Mouse (Mus musculus) CH12.LX (cell line): ENCODE data around the gene Cntnap1. TPM values are rescaled to one million over a fixed set of nuclear protein-coding genes. Genes with fewer than 3 reads are reported as not detected.
A peak's percentile ranks its signal among the peaks of the same experiment; 100 is the strongest.

ENCODE experiments used
- DNase-seq: peaks from one replicate; pipeline ENCODE4 v3.0.0-alpha.2; 2013; ENCODE audit errors: extremely low read depth
- H3K27ac ChIP-seq: 2 replicates; pipeline ENCODE4 v1.5.1; 2012; ENCODE audit warnings: low read depth, mild to moderate bottlenecking, control low read depth, moderate library complexity; ENCODE audit not compliant: insufficient read depth
- H3K27me3 ChIP-seq: replicated peaks from 2 replicates; pipeline ENCODE3; 2012; ENCODE audit warnings: inconsistent platforms
- H3K36me3 ChIP-seq, 2 experiments: replicated peaks in 1 of 2; 2 replicates each; pipeline versions ENCODE3 to v1.6.1; 2012; ENCODE audit warnings: inconsistent platforms in 1 of 2, low read length in 1 of 2, mild to moderate bottlenecking in 1 of 2, mixed read lengths in 1 of 2, moderate library complexity in 1 of 2; ENCODE audit not compliant: control insufficient read depth in 1 of 2, insufficient read depth in 1 of 2
- H3K4me1 ChIP-seq, 2 experiments: 2 replicates each; pipeline ENCODE4 v1.6.1; 2012; ENCODE audit warnings: inconsistent platforms in 1 of 2, moderate library complexity in 1 of 2; ENCODE audit not compliant: insufficient read depth in 2 of 2, control insufficient read depth in 1 of 2
- H3K4me2 ChIP-seq: 2 replicates; pipeline ENCODE4 v1.6.1; 2012; ENCODE audit warnings: low read depth, mild to moderate bottlenecking, control low read depth; ENCODE audit not compliant: poor library complexity, insufficient read depth, severe bottlenecking
- H3K4me3 ChIP-seq, 3 experiments: fragments of 150-350 bp in 1 of 3; sonication (generic) in 1 of 3; replicated peaks in 1 of 3; 2 replicates each; pipeline versions ENCODE3 to v1.5.1; 2011 to 2012; ENCODE audit warnings: low read depth in 2 of 3, low read length in 2 of 3, mild to moderate bottlenecking in 2 of 3, moderate library complexity in 2 of 3, control low read depth in 1 of 3, improper control_type of control experiment in 1 of 3, inconsistent platforms in 1 of 3, mixed read lengths in 1 of 3; ENCODE audit not compliant: poor library complexity in 1 of 3
- H3K79me2 ChIP-seq: replicated peaks from 2 replicates; pipeline ENCODE4 v1.6.1; 2012; ENCODE audit warnings: mild to moderate bottlenecking, moderate library complexity; ENCODE audit not compliant: control insufficient read depth, poor library complexity, insufficient read depth, severe bottlenecking; ENCODE audit errors: extremely low read depth
- H3K9ac ChIP-seq: 2 replicates; pipeline ENCODE4 v1.6.1; 2012; ENCODE audit warnings: low read depth, mild to moderate bottlenecking, control low read depth, moderate library complexity; ENCODE audit not compliant: insufficient read depth
- H3K9me3 ChIP-seq: replicated peaks from 2 replicates; pipeline ENCODE3; 2012; ENCODE audit warnings: low read length, inconsistent platforms, mixed read lengths
- BHLHE40 ChIP-seq: IDR thresholded peaks from 2 replicates; pipeline ENCODE4 v1.6.1; 2011; ENCODE audit warnings: mild to moderate bottlenecking, low read depth, low read length, improper control_type of control experiment
- CHD1 ChIP-seq: IDR thresholded peaks from 2 replicates; pipeline ENCODE4 v1.6.1; 2012; ENCODE audit warnings: low read depth, low read length, improper control_type of control experiment, inconsistent platforms
- CTCF ChIP-seq, 2 experiments: IDR thresholded peaks in 1 of 2; conservative IDR thresholded peaks in 1 of 2; 2 replicates each; pipeline ENCODE4 v1.5.1; 2011 to 2012; ENCODE audit warnings: low read depth in 2 of 2, low read length in 2 of 2, improper control_type of control experiment in 1 of 2, inconsistent platforms in 1 of 2, mild to moderate bottlenecking in 1 of 2, moderate library complexity in 1 of 2
- ELF1 ChIP-seq: IDR thresholded peaks from 2 replicates; pipeline ENCODE4 v1.6.1; 2014; ENCODE audit warnings: low read depth, mild to moderate bottlenecking, inconsistent platforms, low read length, improper control_type of control experiment
- EP300 ChIP-seq: IDR thresholded peaks from 2 replicates; pipeline ENCODE4 v1.6.1; 2011; ENCODE audit warnings: low read length, improper control_type of control experiment
- IRF4 ChIP-seq: IDR thresholded peaks from 2 replicates; pipeline ENCODE4 v1.6.1; 2014; ENCODE audit warnings: low read depth, mild to moderate bottlenecking, inconsistent platforms, low read length, improper control_type of control experiment
- JUN ChIP-seq: IDR thresholded peaks from 2 replicates; pipeline ENCODE4 v1.6.1; 2011; ENCODE audit warnings: low read depth, mild to moderate bottlenecking, low read length, improper control_type of control experiment, moderate library complexity; ENCODE audit not compliant: insufficient read depth
- JUND ChIP-seq: conservative IDR thresholded peaks from 2 replicates; pipeline ENCODE4 v1.6.1; 2011; ENCODE audit warnings: low read depth, low read length, improper control_type of control experiment
- MAX ChIP-seq: IDR thresholded peaks from 2 replicates; pipeline ENCODE4 v1.6.1; 2011; ENCODE audit warnings: low read length, improper control_type of control experiment
- MAZ ChIP-seq: IDR thresholded peaks from 2 replicates; pipeline ENCODE4 v1.6.1; 2012; ENCODE audit warnings: low read depth, mild to moderate bottlenecking, inconsistent platforms, low read length, improper control_type of control experiment, moderate library complexity
- MYC ChIP-seq: IDR thresholded peaks from 2 replicates; pipeline ENCODE4 v1.6.1; 2011; ENCODE audit warnings: low read depth, mild to moderate bottlenecking, improper control_type of control experiment, low read length
- NELFE ChIP-seq: IDR thresholded peaks from 2 replicates; pipeline ENCODE4 v1.6.1; 2011; ENCODE audit warnings: low read depth, low read length, improper control_type of control experiment
- NRF1 ChIP-seq: IDR thresholded peaks from 2 replicates; pipeline ENCODE4 v1.6.1; 2014; ENCODE audit warnings: low read depth, mild to moderate bottlenecking, inconsistent platforms, low read length, improper control_type of control experiment, moderate library complexity
- PAX5 ChIP-seq: IDR thresholded peaks from 2 replicates; pipeline ENCODE4 v1.6.1; 2012; ENCODE audit warnings: low read length, inconsistent platforms, mixed read lengths
- POLR2A ChIP-seq: IDR thresholded peaks from 2 replicates; pipeline ENCODE4 v1.6.1; 2011; ENCODE audit warnings: low read depth, mild to moderate bottlenecking, improper control_type of control experiment, low read length
- RAD21 ChIP-seq: IDR thresholded peaks from 2 replicates; pipeline ENCODE4 v1.6.1; 2011; ENCODE audit warnings: low read depth, mild to moderate bottlenecking, low read length, improper control_type of control experiment, moderate library complexity
- SIN3A ChIP-seq: IDR thresholded peaks from 2 replicates; pipeline ENCODE4 v1.6.1; 2012; ENCODE audit warnings: low read length, improper control_type of control experiment, inconsistent platforms
- SMC3 ChIP-seq: IDR thresholded peaks from 2 replicates; pipeline ENCODE4 v1.6.1; 2011; ENCODE audit warnings: low read depth, low read length, improper control_type of control experiment
- TBP ChIP-seq: conservative IDR thresholded peaks from 2 replicates; pipeline ENCODE4 v1.6.1; 2011; ENCODE audit warnings: low read depth, low read length, improper control_type of control experiment
- UBTF ChIP-seq: IDR thresholded peaks from 2 replicates; pipeline ENCODE4 v1.6.1; 2012; ENCODE audit warnings: low read depth, mild to moderate bottlenecking, inconsistent platforms, low read length, improper control_type of control experiment, moderate library complexity
- USF1 ChIP-seq: IDR thresholded peaks from 2 replicates; pipeline ENCODE4 v1.6.1; 2014; ENCODE audit warnings: low read depth, mild to moderate bottlenecking, inconsistent platforms, low read length, improper control_type of control experiment
- USF2 ChIP-seq: conservative IDR thresholded peaks from 2 replicates; pipeline ENCODE4 v1.6.1; 2011; ENCODE audit warnings: low read depth, low read length, improper control_type of control experiment
- ZC3H11A ChIP-seq: IDR thresholded peaks from 2 replicates; pipeline ENCODE4 v1.6.1; 2012; ENCODE audit warnings: low read depth, mild to moderate bottlenecking, inconsistent platforms, low read length, improper control_type of control experiment
- ZNF384 ChIP-seq: IDR thresholded peaks from 2 replicates; pipeline ENCODE4 v1.6.1; 2012; ENCODE audit warnings: low read depth, low read length, improper control_type of control experiment, inconsistent platforms
- dilution Hi-C: fragments of 300-500 bp; cut with MboI; formaldehyde crosslinking; loops from 2 replicates; pipeline ENCODE4 v1.14.3; 2020; ENCODE audit warnings: low sequenced_read_pairs; ENCODE audit not compliant: extremely low pct_unique_long_range_greater_than_20kb, extremely low pct_ligation_motif_present
- in situ Hi-C: fragments of 300-500 bp; cut with MboI; formaldehyde crosslinking; loops from 3 replicates; pipeline ENCODE4 v1.14.3; 2019; ENCODE audit warnings: low sequenced_read_pairs, low pct_ligation_motif_present, low pct_unique_long_range_greater_than_20kb, mixed read lengths
- polyA plus RNA-seq: library from polyadenylated mRNA; unstranded; fragments of >175 nt; gene quantifications from 2 replicates; pipeline ENCODE4 v1.2.1, GENCODE M21; 2012; ENCODE audit warnings: low read depth; ENCODE audit not compliant: insufficient read length
- total RNA-seq, 2 experiments: library from RNA; depleted of rRNA; stranded (reverse); fragments of 300-350 nt in 1 of 2; fragments of >200 nt in 1 of 2; gene quantifications; 2 replicates each; pipeline ENCODE4 v1.2.3; 2012 to 2014

The Cntnap1 gene
- total and polyA plus RNA-seq, 3 experiments = 4.4 to 19.5 (median 15.6) TPM

- DNase-seq = no peak
- Histone ChIP-seq H3K4me2 (no peak overlapping the region), H3K9me3 (peaks cover 22% of the 10 kb centered on the region), H3K27ac (no peak overlapping the region), H3K4me1 (peaks cover 13 to 39% of the 10 kb centered on the region in 2 experiments), H3K27me3 (no peaks in the 10 kb centered on the region), H3K36me3 (peaks cover 45 to 51% of the 10 kb centered on the region in 2 experiments), H3K9ac (no peak overlapping the region), H3K4me3 (no peak overlapping the region), H3K79me2 (no peaks in the 10 kb centered on the region)
- dilution Hi-C loops (no loop called here), in situ Hi-C loops (no loop called here)
- TF ChIP-seq PAX5 (no peak), NRF1 (no peak), SMC3 (0 out of 2 replicates have a peak, but pooled peaks have one; percentile 18), RAD21 (peak; percentile 26), ZC3H11A (no peak), CTCF (conservative IDR thresholded peaks at IDR 0.05 in 1 of 2, IDR thresholded peaks at IDR 0.05 in 1 of 2; ENCODE audit: low read depth in 2 of 2, low read length in 2 of 2) (peak in 1 of 2 experiments; percentile 53; a peak in 2 of 4 replicates), ELF1 (no peak)
These were observed 43.2 kb upstream of the Cntnap1 start for GRCm38 (mm10) chr11:101127075-101127474.

GRCm38 (mm10) chr11:101128996-101129577 is 41.2 kb upstream of the Cntnap1 start:
- peak overlapping the region; percentile 16; the same call in 1 of the 2 replicates for H3K4me2 ChIP-seq
- H3K27me3 ChIP-seq = no peaks in the 10 kb centered on the region
- H3K27ac ChIP-seq = no peak overlapping the region
- DNase-seq = no peak
- H3K36me3 ChIP-seq = peaks cover 27 to 31% of the 10 kb centered on the region in 2 experiments
- no peak overlapping the region for H3K9ac ChIP-seq
- peaks cover 13 to 33% of the 10 kb centered on the region in 2 experiments for H3K4me1 ChIP-seq
- TF ChIP-seq ZNF384 = peak; percentile 73; the same call in 1 of the 2 replicates
- no peak for TF ChIP-seq JUND
- TF ChIP-seq SIN3A = no peak
- H3K4me3 ChIP-seq = no peak overlapping the region
- H3K79me2 ChIP-seq = no peaks in the 10 kb centered on the region
- in situ Hi-C loops (no loop called here), dilution Hi-C loops (no loop called here)
- H3K9me3 ChIP-seq = peaks cover 22% of the 10 kb centered on the region

- Histone ChIP-seq H3K9me3 (peaks cover 22% of the 10 kb centered on the region), H3K9ac (0 out of 2 replicates have a peak overlapping the region, but pooled peaks have one; percentile 11), H3K27ac (peak overlapping the region; percentile 15), H3K4me3 (no peak overlapping the region), H3K4me2 (peak overlapping the region; percentile 41), H3K27me3 (no peaks in the 10 kb centered on the region), H3K4me1 (peaks cover 13 to 29% of the 10 kb centered on the region in 2 experiments), H3K36me3 (peaks cover 16 to 26% of the 10 kb centered on the region in 2 experiments), H3K79me2 (no peaks in the 10 kb centered on the region)
- in situ Hi-C loops = no loop called here
- DNase-seq = peak; percentile 95
- dilution Hi-C loops = no loop called here
- no peak for TF ChIP-seq UBTF
- peak; percentile 34 for TF ChIP-seq SMC3
- TF ChIP-seq JUN = no peak
- TF ChIP-seq CTCF (conservative IDR thresholded peaks at IDR 0.05 in 1 of 2, IDR thresholded peaks at IDR 0.05 in 1 of 2; ENCODE audit: low read depth in 2 of 2, low read length in 2 of 2) = no peak; a peak in 1 of 4 replicates
- TF ChIP-seq POLR2A = peak; percentile 48
- TF ChIP-seq ZNF384 = no peak
- peak; percentile 88; the same call in 1 of the 2 replicates for TF ChIP-seq SIN3A
- peak; percentile 92; the same call in 1 of the 2 replicates for TF ChIP-seq MAZ
- no peak for TF ChIP-seq USF2
- TF ChIP-seq MAX = peak; percentile 66
- no peak for TF ChIP-seq USF1
- TF ChIP-seq MYC = peak; percentile 71
- peak; percentile 81 for TF ChIP-seq EP300
- TF ChIP-seq TBP = peak; percentile 53; the same call in 1 of the 2 replicates
- no peak for TF ChIP-seq CHD1
- TF ChIP-seq IRF4 = peak; percentile 89
- TF ChIP-seq PAX5 = no peak
- TF ChIP-seq NRF1 = no peak
- TF ChIP-seq NELFE = peak; percentile 27; the same call in 1 of the 2 replicates
- TF ChIP-seq BHLHE40 = peak; percentile 63
These were observed 40.1 kb upstream of the Cntnap1 start for GRCm38 (mm10) chr11:101130056-101130756.
